Mouse (Mus musculus) embryonic fibroblast, embryonic 13.5 days (primary cell): Measurements from ENCODE around the gene Tvp23a.

Experiments
- CTCF ChIP-seq: IDR thresholded peaks from 2 replicates; pipeline ENCODE4 v1.5.1; 2011; ENCODE audit warnings: mild to moderate bottlenecking, control low read depth, low read length, moderate library complexity, borderline replicate concordance; ENCODE audit not compliant: insufficient read depth
- POLR2A ChIP-seq: IDR thresholded peaks from 2 replicates; pipeline ENCODE4 v1.6.1; 2011; ENCODE audit warnings: low read depth, mild to moderate bottlenecking, control low read depth, low read length, moderate library complexity

DNA sequence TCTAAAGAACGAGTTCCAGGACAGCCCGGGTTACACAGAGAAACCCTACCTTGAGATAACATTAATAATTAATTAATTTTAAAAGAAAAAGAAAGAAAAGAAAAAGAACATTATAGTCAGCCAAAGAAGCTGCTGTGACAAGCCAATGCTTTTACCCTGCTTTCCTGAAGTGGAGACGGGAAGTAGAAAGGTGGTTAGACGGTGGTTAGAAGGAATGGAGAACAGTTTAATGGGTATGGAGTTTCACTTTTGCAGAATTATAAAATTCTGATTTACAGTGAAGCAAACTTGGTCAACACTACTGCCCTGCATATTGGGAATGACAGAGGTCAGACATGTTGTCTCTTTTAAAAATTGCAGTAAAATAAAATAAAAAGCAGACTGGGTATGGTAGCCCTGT is 5.4 kb downstream of the Tvp23a start:
- TF ChIP-seq POLR2A (no peak), CTCF (no peak)
